ENCODE assay signal across 14 mouse cellular contexts in genomic region chr6:85366387-85366786, GRCm38 (mm10). TPM values are rescaled to one million over a fixed set of nuclear protein-coding genes. Genes with fewer than 3 reads are reported as not detected.
A peak's percentile ranks its signal among the peaks of the same experiment; 100 is the strongest.
DNase-seq lines count a peak whose midpoint lies in the region; ATAC-seq and TF ChIP-seq lines count a peak whose summit lies in the region.
"Had no signal": no experiment of that assay in that cellular context is flagged by ENCODE, and none has a peak within 500 bp of the region (broad histone marks: within the 10 kb centered on the region; RNA-seq: fewer than 3 reads in every experiment).

No protein-coding gene starts in this region.

- peak overlapping the region; percentile 13; the same call in 1 of the 2 replicates for H3K9ac ChIP-seq in heart, adult 2 months (ENCODE audit: low read depth, low read length)
- H3K9ac ChIP-seq in midbrain, embryonic 14.5 days (replicated peaks; ENCODE audit: low read length): no peak overlapping the region
- H3K9ac ChIP-seq in midbrain, embryonic 13.5 days (replicated peaks): no peak overlapping the region
- no peak overlapping the region for H3K9ac ChIP-seq in stomach, embryonic 15.5 days
- H3K9ac ChIP-seq: limb, embryonic 15.5 days had no signal

- peaks cover 37% of the 10 kb centered on the region for H3K36me3 ChIP-seq in heart, adult 2 months (ENCODE audit: control insufficient read depth, insufficient read depth, low read length)
- H3K36me3 ChIP-seq in midbrain, embryonic 14.5 days (ENCODE audit: control insufficient read depth, insufficient read depth, low read length): no peaks in the 10 kb centered on the region
- H3K36me3 ChIP-seq in midbrain, embryonic 13.5 days: 0 out of 2 replicates have a peak, but pooled peaks cover 2% of the 10 kb centered on the region
- no peaks in the 10 kb centered on the region for H3K36me3 ChIP-seq in stomach, embryonic 15.5 days

- H3K9me3 ChIP-seq in midbrain, embryonic 14.5 days (ENCODE audit: control insufficient read depth, low read length): no peaks in the 10 kb centered on the region
- H3K9me3 ChIP-seq in midbrain, embryonic 13.5 days: no peaks in the 10 kb centered on the region
- no peaks in the 10 kb centered on the region for H3K9me3 ChIP-seq in stomach, embryonic 15.5 days
- H3K9me3 ChIP-seq: limb, embryonic 15.5 days had no signal

- DNase-seq in heart, adult 2 months: peak in 1 of 2 experiments; percentile 42
- DNase-seq in heart, adult 8-10 months (ENCODE audit: low spot score): no peak
- DNase-seq in midbrain, embryonic 14.5 days: peak; percentile 25
- peak; percentile 57 to 65 for DNase-seq in heart, postnatal 10 days
- no peak for DNase-seq in embryo, embryonic 10.5 days (ENCODE audit: low spot score)
- no peak for DNase-seq in spleen, adult 18-20 months
- DNase-seq: cerebellum, adult 2 months; thymus, postnatal 14 days had no signal

- no peak for TF ChIP-seq POLR2A in heart, adult 2 months (IDR thresholded peaks at IDR 0.05; ENCODE audit: insufficient read depth, low read depth, low read length)

- no peak overlapping the region for H3K4me2 ChIP-seq in midbrain, embryonic 14.5 days (ENCODE audit: low read length)
- H3K4me2 ChIP-seq in midbrain, embryonic 13.5 days (replicated peaks): no peak overlapping the region
- H3K4me2 ChIP-seq in stomach, embryonic 15.5 days: no peak overlapping the region; the same call in 1 of the 2 replicates
- H3K4me2 ChIP-seq: limb, embryonic 15.5 days had no signal

- H3K27me3 ChIP-seq in heart, adult 2 months (ENCODE audit: control insufficient read depth, insufficient read depth, low read length): no peaks in the 10 kb centered on the region
- no peaks in the 10 kb centered on the region for H3K27me3 ChIP-seq in midbrain, embryonic 14.5 days (ENCODE audit: control insufficient read depth, insufficient read depth, low read length)
- H3K27me3 ChIP-seq in midbrain, embryonic 13.5 days: no peaks in the 10 kb centered on the region
- H3K27me3 ChIP-seq in stomach, embryonic 15.5 days (replicated peaks): no peaks in the 10 kb centered on the region
- H3K27me3 ChIP-seq: limb, embryonic 15.5 days had no signal

- ATAC-seq in midbrain, embryonic 14.5 days (ENCODE audit: low FRiP score, low TSS enrichment): no peak
- no peak for ATAC-seq in midbrain, embryonic 13.5 days
- peak; percentile 59; the same call in 1 of the 2 replicates for ATAC-seq in stomach, embryonic 15.5 days (ENCODE audit: insufficient read depth, low FRiP score, low read depth)

- 3% methylated on average over 1 of the region's 1 CpGs for WGBS in heart, adult 2 months
- WGBS in midbrain, embryonic 14.5 days: 61% methylated on average over 1 of the region's 1 CpGs
- 64% methylated on average over 1 of the region's 1 CpGs for WGBS in midbrain, embryonic 13.5 days
- WGBS in stomach, embryonic 15.5 days: 38% methylated on average over 1 of the region's 1 CpGs

- TF ChIP-seq EP300 in heart, adult 2 months (IDR thresholded peaks at IDR 0.05; ENCODE audit: insufficient read depth, low read depth, low read length): no peak

- H3K27ac ChIP-seq in heart, adult 2 months: peak overlapping the region; percentile 68
- H3K27ac ChIP-seq in midbrain, embryonic 14.5 days (replicated peaks; ENCODE audit: low read depth, low read length): no peak overlapping the region
- H3K27ac ChIP-seq in midbrain, embryonic 13.5 days: no peak overlapping the region
- H3K27ac ChIP-seq in stomach, embryonic 15.5 days: peak overlapping the region; percentile 28; the same call in 1 of the 2 replicates
- H3K27ac ChIP-seq: limb, embryonic 15.5 days had no signal

- H3K4me3 ChIP-seq in heart, adult 2 months: no peak overlapping the region
- H3K4me3 ChIP-seq in midbrain, embryonic 14.5 days (replicated peaks; ENCODE audit: low read depth, low read length): no peak overlapping the region
- H3K4me3 ChIP-seq in midbrain, embryonic 13.5 days (replicated peaks): no peak overlapping the region
- no peak overlapping the region for H3K4me3 ChIP-seq in stomach, embryonic 15.5 days (replicated peaks)
- H3K4me3 ChIP-seq: limb, embryonic 15.5 days had no signal

- intact Hi-C loops in heart, adult 2 months (cut with DNase I): no loop called here
- intact Hi-C loops in heart, postnatal 10 days (cut with DNase I): no loop called here

- H3K79me2 ChIP-seq in heart, adult 2 months (replicated peaks; ENCODE audit: control insufficient read depth, insufficient read depth, low read length): peaks cover 2% of the 10 kb centered on the region; the same call in 1 of the 2 replicates

- no peak for TF ChIP-seq CTCF in heart, adult 2 months (IDR thresholded peaks at IDR 0.05)

- H3K4me1 ChIP-seq in heart, adult 2 months (ENCODE audit: control insufficient read depth, insufficient read depth, low read length): peaks cover 60% of the 10 kb centered on the region
- peaks cover 6% of the 10 kb centered on the region; the same call in 1 of the 2 replicates for H3K4me1 ChIP-seq in midbrain, embryonic 14.5 days (ENCODE audit: control insufficient read depth, insufficient read depth, low read length)
- H3K4me1 ChIP-seq in midbrain, embryonic 13.5 days (replicated peaks): peaks cover 11% of the 10 kb centered on the region
- H3K4me1 ChIP-seq in stomach, embryonic 15.5 days: peaks cover 24% of the 10 kb centered on the region

RNA-seq across cellular contexts. Expression of gene Rab11fip5, which starts 8.0 kb away (rescaled TPM):
- total RNA-seq in heart, adult 2 months (2021): 10 to 100 TPM; 59.3 to 73.9 TPM
- polyA plus RNA-seq in heart, adult 2 months (2012; rRNA removed): 41.6 and 55.0 TPM in 2 replicates
- total RNA-seq in heart, adult 8-10 months (2022): 10 to 100 TPM; 62.7 to 80.9 (median 72.0) TPM
- 15.0 and 15.7 TPM in 2 replicates for polyA plus RNA-seq in midbrain, embryonic 14.5 days (2014; fragmentation: Nextera tagmentation; extraction: Ambion mirVana)
- polyA plus RNA-seq in midbrain, embryonic 13.5 days (2015; fragmentation: Nextera tagmentation; extraction: Ambion mirVana): 12.2 and 12.4 TPM in 2 replicates
- total RNA-seq in heart, postnatal 10 days (2021): 10 to 100 TPM; 65.4 to 73.1 TPM
- polyA plus RNA-seq in stomach, embryonic 15.5 days (2015; fragmentation: Nextera tagmentation; extraction: Ambion mirVana): 11.1 and 12.2 TPM in 2 replicates

RNA-seq across cellular contexts. Expression of gene Sfxn5, which starts 33.2 kb away (rescaled TPM):
- 1 to 10 TPM; 4.2 to 5.3 TPM for total RNA-seq in heart, adult 2 months (2021)
- polyA plus RNA-seq in heart, adult 2 months (2012; rRNA removed): 4.9 and 5.9 TPM in 2 replicates
- total RNA-seq in heart, adult 8-10 months (2022): 1 to 10 TPM; 3.2 to 6.4 (median 4.5) TPM
- 15.6 and 24.0 TPM in 2 replicates for polyA plus RNA-seq in midbrain, embryonic 14.5 days (2014; fragmentation: Nextera tagmentation; extraction: Ambion mirVana)
- polyA plus RNA-seq in midbrain, embryonic 13.5 days (2015; fragmentation: Nextera tagmentation; extraction: Ambion mirVana): 12.6 and 13.4 TPM in 2 replicates
- 1 to 10 TPM; 3.1 to 6.0 TPM for total RNA-seq in heart, postnatal 10 days (2021)
- 11.0 and 11.5 TPM in 2 replicates for polyA plus RNA-seq in stomach, embryonic 15.5 days (2015; fragmentation: Nextera tagmentation; extraction: Ambion mirVana)

RNA-seq across cellular contexts. Expression of gene Noto, which starts 57.3 kb away (rescaled TPM):
- not detected for total RNA-seq in heart, adult 2 months (2021)
- not detected in 2 replicates for polyA plus RNA-seq in heart, adult 2 months (2012; rRNA removed)
- not detected for total RNA-seq in heart, adult 8-10 months (2022)
- polyA plus RNA-seq in midbrain, embryonic 14.5 days (2014; fragmentation: Nextera tagmentation; extraction: Ambion mirVana): not detected in 2 replicates
- not detected in 2 replicates for polyA plus RNA-seq in midbrain, embryonic 13.5 days (2015; fragmentation: Nextera tagmentation; extraction: Ambion mirVana)
- not detected for total RNA-seq in heart, postnatal 10 days (2021)
- not detected in 2 replicates for polyA plus RNA-seq in stomach, embryonic 15.5 days (2015; fragmentation: Nextera tagmentation; extraction: Ambion mirVana)
- total RNA-seq: layer of hippocampus, adult 8-10 months; megakaryocyte-erythroid progenitor cell, adult 5-6 weeks had no signal
- polyA plus RNA-seq: cerebellum, adult 2 months; hindbrain, embryonic 11.5 days; limb, embryonic 15.5 days had no signal

Comparison
In these comparisons a context has a peak if more than half of its experiments do, and no peak if none do; other contexts are left out.
1. DNase-seq: peak in midbrain, embryonic 14.5 days (single experiment) and heart, postnatal 10 days (2 of 2); none in heart, adult 8-10 months (single experiment), embryo, embryonic 10.5 days (single experiment) and spleen, adult 18-20 months (0 of 2).
2. H3K27ac ChIP-seq: peak in heart, adult 2 months (single experiment) and stomach, embryonic 15.5 days (single experiment); none in midbrain, embryonic 14.5 days (single experiment) and midbrain, embryonic 13.5 days (single experiment).